Mouse (Mus musculus) left cerebral cortex, postnatal 36 days (tissue): Measurements from ENCODE around the gene Mosmo. TPM values are rescaled to one million over a fixed set of nuclear protein-coding genes. Genes with fewer than 3 reads are reported as not detected.

Experiments
- DNase-seq, 2 experiments: peaks; one replicate each; pipeline ENCODE4 v3.0.0; 2021 to 2022; ENCODE audit warnings: low spot score in 2 of 2, mixed read lengths in 1 of 2
- intact Hi-C: fragments of 180-260 bp; cut with DNase I; formaldehyde crosslinking; loops from one replicate; pipeline ENCODE4 v1.15.1; 2025
- total RNA-seq, 2 experiments: library from RNA; stranded (reverse); gene quantifications; 2 replicates each; pipeline ENCODE4 v1.2.3; 2021

Gene Mosmo
- total RNA-seq, 2 experiments from 2014 or later: 80.7 to 84.6 TPM

- DNase-seq: no peak
- intact Hi-C loops: no loop called here
Measured at GRCm38 (mm10) chr7:120746821-120747220, 69.4 kb downstream of the Mosmo start.

- no peak for DNase-seq
- intact Hi-C loops: no loop called here
Measured at GRCm38 (mm10) chr7:120748478-120748877, 71.1 kb downstream of the Mosmo start.

GRCm38 (mm10) chr7:120751330-120751729, 73.9 kb downstream of the Mosmo start:
- no peak for DNase-seq
- intact Hi-C loops: loop anchor here (5.0 kb wide), 1 partner anchor 71 kb away; no protein-coding TSS in a partner anchor

GRCm38 (mm10) chr7:120751906-120752305, 74.5 kb downstream of the Mosmo start:
- intact Hi-C loops: loop anchor here (5.0 kb wide), 1 partner anchor 70 kb away; no protein-coding TSS in a partner anchor
- peak; percentile 25 to 33 for DNase-seq

- peak; percentile 70 to 76 for DNase-seq
- intact Hi-C loops: loop anchor here (1.0 to 5.0 kb wide), 2 partner anchors 68 to 84 kb away; partner anchors contain the start of gene Pdzd9
Measured at GRCm38 (mm10) chr7:120754671-120755070, 77.3 kb downstream of the Mosmo start.

- DNase-seq: no peak
- intact Hi-C loops: no loop called here
Measured at GRCm38 (mm10) chr7:120767369-120767768, 90.0 kb downstream of the Mosmo start.

GRCm38 (mm10) chr7:120771389-120771788, 94.0 kb downstream of the Mosmo start:
- DNase-seq: no peak
- intact Hi-C loops: no loop called here

- intact Hi-C loops: no loop called here
- DNase-seq: no peak
Measured at GRCm38 (mm10) chr7:120778012-120778411, 100.6 kb downstream of the Mosmo start.

Other genes with a start within 250 kb of the Mosmo start
- 100 to 1,000 TPM; 212 to 238 TPM for gene Uqcrc2, start 42.4 kb upstream of the Mosmo start, total RNA-seq
- gene Pdzd9, start 7.3 kb upstream of the Mosmo start, total RNA-seq: not detected
- gene Vwa3a, start 61.7 kb downstream of the Mosmo start, total RNA-seq: 10 to 100 TPM; 14.6 to 17.6 TPM
- gene Gm5737, start 134.7 kb downstream of the Mosmo start, total RNA-seq: not detected
- 10 to 100 TPM; 27.9 to 32.0 TPM for gene Eef2k, start 165.2 kb downstream of the Mosmo start, total RNA-seq
- 10 to 100 TPM; 27.8 to 28.0 TPM for gene Polr3e, start 240.1 kb downstream of the Mosmo start, total RNA-seq